Mouse (Mus musculus) heart, postnatal 0 days (tissue): ENCODE data around the gene Ccdc172.

Source experiments
- CTCF ChIP-seq: IDR thresholded peaks from 2 replicates; pipeline ENCODE4 v1.5.1; 2016; ENCODE audit warnings: antibody characterized with exemption, control low read depth, low read depth
- EP300 ChIP-seq: IDR thresholded peaks from 2 replicates; pipeline ENCODE4 v1.6.1; 2016; ENCODE audit warnings: antibody characterized with exemption, low read depth

GRCm38 (mm10) chr19:58474251-58474650 is 37.5 kb upstream of the Ccdc172 start:
- TF ChIP-seq CTCF (no peak), EP300 (no peak)
